Mouse (Mus musculus) hindbrain, postnatal 0 days (tissue): ENCODE results near the gene Fhdc1. TPM values are rescaled to one million over a fixed set of nuclear protein-coding genes. Genes with fewer than 3 reads are reported as not detected.

Source experiments
- ATAC-seq: fragments of 200-750 bp; cut with Nextera tagmentation; 2 replicates; pipeline ENCODE4 v1.8.0; 2017; ENCODE audit warnings: mild to moderate bottlenecking, moderate TSS enrichment, moderate library complexity
- DNase-seq: peaks from one replicate; pipeline ENCODE4 v3.0.0-alpha.2; 2015; ENCODE audit warnings: low spot score
- H3K27ac ChIP-seq: fragments of 300-500 bp; sonication (generic); 2 replicates; pipeline ENCODE4 v1.5.1; 2014; ENCODE audit warnings: mild to moderate bottlenecking
- H3K27me3 ChIP-seq: fragments of 300-500 bp; sonication (generic); 2 replicates; pipeline ENCODE4 v1.6.1; 2014; ENCODE audit warnings: low read length, mixed read lengths; ENCODE audit not compliant: insufficient read depth
- H3K36me3 ChIP-seq: fragments of 300-500 bp; sonication (generic); 2 replicates; pipeline ENCODE4 v1.6.1; 2014; ENCODE audit warnings: low read length, mixed read lengths; ENCODE audit not compliant: insufficient read depth
- H3K4me1 ChIP-seq: fragments of 300-500 bp; sonication (generic); 2 replicates; pipeline ENCODE4 v1.6.1; 2014; ENCODE audit warnings: antibody characterized with exemption, low read length, mixed read lengths; ENCODE audit not compliant: insufficient read depth
- H3K4me2 ChIP-seq: fragments of 300-500 bp; sonication (generic); 2 replicates; pipeline ENCODE4 v1.6.1; 2014; ENCODE audit warnings: low read depth, mild to moderate bottlenecking, low read length, moderate library complexity, mixed read lengths
- H3K4me3 ChIP-seq: fragments of 300-500 bp; sonication (generic); 2 replicates; pipeline ENCODE4 v1.5.1; 2014; ENCODE audit warnings: low read length
- H3K9ac ChIP-seq: fragments of 300-500 bp; sonication (generic); replicated peaks from 2 replicates; pipeline ENCODE4 v1.6.1; 2014; ENCODE audit warnings: mild to moderate bottlenecking, low read length, moderate library complexity, mixed read lengths
- H3K9me3 ChIP-seq: fragments of 300-500 bp; sonication (generic); 2 replicates; pipeline ENCODE4 v1.6.1; 2016; ENCODE audit warnings: low read length, mixed read lengths
- CTCF ChIP-seq: IDR thresholded peaks from 2 replicates; pipeline ENCODE4 v1.5.1; 2016; ENCODE audit warnings: antibody characterized with exemption, control low read depth, low read depth
- WGBS: fragments of 180-500 bp; shearing (Covaris S2); extraction: QIAGEN DNeasy Blood & Tissue Kit; methylation state at CpG from one replicate; pipeline ENCODE4 v1.1.7; 2014; 5-methylcytosine and 5-hydroxymethylcytosine counted together
- polyA plus RNA-seq: library from polyadenylated mRNA; unstranded; fragments of >200 nt; fragmentation: Nextera tagmentation; extraction: Ambion mirVana; gene quantifications from 2 replicates; pipeline ENCODE4 v1.2.1, GENCODE M21; 2015
- total RNA-seq: library from RNA; depleted of rRNA; stranded (reverse); fragments of >200 nt; gene quantifications from 2 replicates; pipeline ENCODE4 v1.2.3, GENCODE M21; 2014

Gene Fhdc1
- total and polyA plus RNA-seq, 2 experiments from 2014 or later = 3.5 to 7.7 TPM

DNA sequence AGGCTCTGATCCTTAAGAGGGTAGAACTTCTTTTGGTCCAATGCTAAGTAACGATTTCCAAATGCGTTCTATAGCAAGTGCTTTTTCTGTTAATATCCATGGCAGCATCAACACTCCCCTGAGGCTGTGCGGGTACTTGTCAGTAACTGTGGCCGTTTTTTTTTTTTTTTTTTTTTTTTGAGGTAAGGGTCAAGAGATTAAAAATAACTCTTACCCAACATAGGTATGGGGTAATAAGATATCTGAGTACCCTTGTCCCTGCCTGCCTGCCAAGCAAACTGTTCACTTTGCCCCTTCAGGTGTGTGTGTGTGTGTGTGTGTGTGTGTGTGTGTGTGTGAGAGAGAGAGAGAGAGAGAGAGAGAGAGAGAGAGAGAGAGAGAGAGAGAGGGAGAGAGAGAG is 4.1 kb upstream of the Fhdc1 start:
- DNase-seq (no peak), ATAC-seq (no peak)
- Histone ChIP-seq H3K9ac (no peak overlapping the region), H3K4me2 (no peak overlapping the region), H3K4me1 (no peaks in the 10 kb centered on the region), H3K36me3 (no peaks in the 10 kb centered on the region), H3K4me3 (no peak overlapping the region), H3K27me3 (peaks cover 5% of the 10 kb centered on the region; the same call in 1 of the 2 replicates), H3K9me3 (no peaks in the 10 kb centered on the region), H3K27ac (no peak overlapping the region)
- 72% methylated on average over 4 of the region's 4 CpGs for WGBS
- no peak for TF ChIP-seq CTCF

DNA sequence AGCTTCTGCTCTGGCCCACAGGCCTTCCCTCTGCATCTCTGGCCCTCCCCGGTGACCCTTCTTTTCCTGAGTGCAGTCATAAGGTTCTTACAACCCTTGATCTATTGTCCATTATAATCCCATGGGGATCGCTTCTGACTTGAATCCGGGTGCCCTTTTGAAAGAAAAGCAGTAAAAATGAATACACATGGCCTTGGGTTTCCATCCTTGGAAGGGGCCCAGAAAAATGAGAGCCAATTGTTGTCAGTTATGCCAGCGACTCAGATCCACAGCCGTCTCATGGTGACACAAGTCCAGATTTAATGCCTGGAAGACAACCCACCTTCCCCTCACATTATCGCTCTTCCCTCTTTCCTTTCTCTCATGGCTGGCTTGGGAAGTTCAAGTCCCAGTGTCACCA is 1.9 kb upstream of the Fhdc1 start:
- Histone ChIP-seq H3K9me3 (no peaks in the 10 kb centered on the region), H3K36me3 (no peaks in the 10 kb centered on the region), H3K4me2 (no peak overlapping the region), H3K27me3 (peaks cover 5% of the 10 kb centered on the region; the same call in 1 of the 2 replicates), H3K4me1 (no peaks in the 10 kb centered on the region), H3K4me3 (no peak overlapping the region), H3K9ac (no peak overlapping the region), H3K27ac (no peak overlapping the region)
- TF ChIP-seq CTCF = no peak
- WGBS = 74% methylated on average over 6 of the region's 6 CpGs
- DNase-seq (no peak), ATAC-seq (no peak)

DNA sequence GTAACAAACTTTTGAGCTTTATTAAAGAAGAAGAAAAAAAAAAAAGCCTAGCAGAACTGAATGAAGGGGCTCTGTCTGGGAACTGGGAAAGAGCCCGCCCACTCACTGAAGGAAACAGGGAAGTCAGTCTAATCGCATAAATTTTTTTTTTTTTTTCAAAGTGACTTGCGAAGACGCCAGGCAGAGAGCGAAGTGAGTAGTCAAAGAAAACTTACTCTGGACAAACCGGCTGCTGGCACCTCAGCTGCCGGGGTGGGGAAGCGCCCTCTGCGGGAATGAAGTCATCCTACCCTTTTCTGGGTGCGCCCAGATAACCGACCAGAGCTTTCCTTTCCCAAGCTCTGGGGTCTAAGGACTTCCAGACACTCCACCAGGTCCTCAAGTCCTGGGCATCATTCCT is 875 bp upstream of the Fhdc1 start:
- Histone ChIP-seq H3K36me3 (no peaks in the 10 kb centered on the region), H3K9me3 (no peaks in the 10 kb centered on the region), H3K4me1 (no peaks in the 10 kb centered on the region), H3K4me2 (peak overlapping the region; percentile 96), H3K27ac (no peak overlapping the region), H3K27me3 (peaks cover 5% of the 10 kb centered on the region; the same call in 1 of the 2 replicates), H3K9ac (no peak overlapping the region), H3K4me3 (peak overlapping the region; percentile 78)
- peak; percentile 58 for TF ChIP-seq CTCF
- peak; percentile 63 for DNase-seq
- 2% methylated on average over 11 of the region's 11 CpGs for WGBS
- no peak for ATAC-seq

DNA sequence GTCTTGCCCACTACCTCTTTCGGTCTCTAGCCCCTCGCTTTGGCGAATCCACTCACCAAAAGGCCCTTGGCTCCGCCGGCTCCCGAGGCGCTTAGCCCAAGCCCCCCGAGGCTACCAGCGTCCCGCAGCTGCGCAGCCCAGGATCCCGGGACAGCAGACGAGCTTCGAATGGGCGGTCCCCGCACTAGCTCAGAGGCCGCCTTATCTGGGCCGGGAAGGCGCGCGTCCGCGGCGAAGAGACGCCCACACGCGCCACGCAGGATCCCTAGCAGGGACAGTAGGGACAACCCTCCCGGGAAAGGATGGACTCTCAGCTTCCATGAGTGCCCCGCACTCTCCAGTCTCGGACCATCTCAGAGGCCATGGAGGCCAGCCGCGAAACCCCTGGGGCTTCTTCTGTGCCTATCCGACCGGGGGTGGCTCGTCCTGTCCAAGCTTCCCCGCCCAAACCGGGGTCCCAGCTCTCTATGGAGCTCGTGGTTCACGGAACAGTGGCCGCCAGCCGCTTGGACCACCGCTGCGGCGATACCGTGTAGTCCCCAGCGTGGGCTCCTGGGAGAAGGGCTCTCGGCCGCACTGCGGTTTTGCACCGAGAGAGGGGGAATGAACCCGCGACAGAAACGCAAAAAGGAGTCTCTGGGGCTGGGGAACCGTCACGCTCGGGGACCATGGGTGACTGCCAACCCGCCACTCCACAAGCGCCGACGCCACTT is 780 bp downstream of the Fhdc1 start:
- ATAC-seq (peak; percentile 40), DNase-seq (peak; percentile 46)
- H3K9me3 ChIP-seq = no peaks in the 10 kb centered on the region
- H3K9ac ChIP-seq = peak overlapping the region; percentile 73
- under 1% methylated on average over 61 of the region's 61 CpGs for WGBS
- H3K27ac ChIP-seq = peak overlapping the region; percentile 58
- peak overlapping the region; percentile 96 for H3K4me2 ChIP-seq
- peak overlapping the region; percentile 78 for H3K4me3 ChIP-seq
- no peaks in the 10 kb centered on the region for H3K36me3 ChIP-seq
- H3K4me1 ChIP-seq = no peaks in the 10 kb centered on the region
- peaks cover 5% of the 10 kb centered on the region; the same call in 1 of the 2 replicates for H3K27me3 ChIP-seq
- TF ChIP-seq CTCF = no peak

DNA sequence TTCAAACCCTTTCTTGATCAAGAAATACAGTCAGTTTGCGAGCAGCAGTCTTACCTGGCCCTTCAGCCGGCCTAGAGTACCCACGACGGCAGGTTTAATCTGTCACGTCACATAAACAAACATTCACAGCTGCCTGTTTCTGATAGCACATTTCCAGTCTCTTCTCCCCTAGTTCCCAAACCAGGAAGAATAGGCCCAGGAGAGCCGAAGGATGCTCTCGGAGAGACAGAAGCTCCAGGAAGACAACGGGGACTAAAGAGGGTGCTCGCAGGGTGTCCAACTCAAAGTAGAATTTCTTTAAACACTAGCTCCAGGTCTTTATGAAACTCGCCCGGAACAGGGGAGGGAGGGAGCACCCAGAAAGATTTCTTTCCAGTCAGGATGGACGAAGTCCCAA is 1.3 kb downstream of the Fhdc1 start:
- H3K4me3 ChIP-seq = peak overlapping the region; percentile 78
- no peak for DNase-seq
- no peak for ATAC-seq
- no peaks in the 10 kb centered on the region for H3K36me3 ChIP-seq
- H3K4me2 ChIP-seq = peak overlapping the region; percentile 96
- 13% methylated on average over 12 of the region's 12 CpGs for WGBS
- peak overlapping the region; percentile 73 for H3K9ac ChIP-seq
- no peaks in the 10 kb centered on the region for H3K9me3 ChIP-seq
- H3K27ac ChIP-seq = no peak overlapping the region
- TF ChIP-seq CTCF = no peak
- peaks cover 5% of the 10 kb centered on the region; the same call in 1 of the 2 replicates for H3K27me3 ChIP-seq
- H3K4me1 ChIP-seq = no peaks in the 10 kb centered on the region

DNA sequence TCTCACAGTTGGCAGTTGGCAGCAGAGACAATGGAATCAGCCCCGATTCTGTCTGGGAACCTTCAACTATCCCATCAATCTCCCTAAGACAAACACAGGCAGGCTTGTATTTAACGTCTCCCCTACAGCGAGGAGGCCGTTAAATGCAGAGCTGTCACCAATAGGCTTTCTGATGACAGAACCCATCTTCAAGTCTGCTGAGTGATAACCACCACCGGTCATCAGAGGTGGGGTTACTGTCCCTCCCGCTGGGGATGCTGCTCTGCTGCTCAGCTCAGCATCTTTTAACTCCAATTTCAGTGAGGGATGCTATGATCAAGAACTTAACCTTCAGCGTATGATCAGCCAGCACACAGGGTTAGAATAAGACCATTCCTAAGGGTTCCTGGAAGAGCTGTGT is 2.0 kb downstream of the Fhdc1 start:
- Histone ChIP-seq H3K4me3 (no peak overlapping the region), H3K9me3 (no peaks in the 10 kb centered on the region), H3K4me1 (no peaks in the 10 kb centered on the region), H3K27ac (no peak overlapping the region), H3K4me2 (peak overlapping the region; percentile 96), H3K36me3 (no peaks in the 10 kb centered on the region), H3K9ac (no peak overlapping the region), H3K27me3 (peaks cover 5% of the 10 kb centered on the region; the same call in 1 of the 2 replicates)
- DNase-seq (no peak), ATAC-seq (no peak)
- TF ChIP-seq CTCF = no peak
- 15% methylated on average over 7 of the region's 7 CpGs for WGBS

DNA sequence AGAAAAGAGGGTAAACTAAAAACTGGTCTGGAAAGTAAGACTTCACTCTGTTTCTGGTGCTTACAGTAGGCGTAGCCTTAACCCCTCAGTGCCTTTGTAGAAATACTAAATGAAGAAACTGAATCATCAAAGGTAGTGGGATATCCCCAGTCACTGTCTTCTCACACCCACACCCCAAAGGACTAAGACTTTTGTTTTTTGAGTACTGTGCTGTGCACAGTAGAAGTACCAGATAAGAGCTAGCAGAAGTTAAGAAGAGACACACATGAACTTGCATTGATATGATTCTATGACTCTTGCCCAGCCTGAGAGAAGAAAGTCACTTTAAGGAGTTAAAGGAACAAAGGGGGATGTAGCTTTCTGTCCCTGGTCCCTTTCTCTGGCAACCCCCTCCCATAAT is 2.7 kb downstream of the Fhdc1 start:
- no peaks in the 10 kb centered on the region; the same call in 1 of the 2 replicates for H3K4me1 ChIP-seq
- no peak overlapping the region for H3K9ac ChIP-seq
- no peak overlapping the region for H3K4me3 ChIP-seq
- no peak for TF ChIP-seq CTCF
- DNase-seq (no peak), ATAC-seq (no peak)
- H3K4me2 ChIP-seq = 0 out of 2 replicates have a peak overlapping the region, but pooled peaks have one; percentile 96
- 98% methylated on average over 1 of the region's 1 CpGs for WGBS
- H3K27ac ChIP-seq = no peak overlapping the region
- no peaks in the 10 kb centered on the region for H3K36me3 ChIP-seq
- no peaks in the 10 kb centered on the region for H3K9me3 ChIP-seq
- H3K27me3 ChIP-seq = peaks cover 5% of the 10 kb centered on the region; the same call in 1 of the 2 replicates
